Mouse (Mus musculus): Measurements from ENCODE around the gene Elovl6.

GRCm38 (mm10) chr3:129571642-129572041, 39.5 kb downstream of the Elovl6 start:
- no peak for TF ChIP-seq CTCF (IDR thresholded peaks at IDR 0.05; ENCODE audit: low read depth, low read length)
- TF ChIP-seq POLR2A (IDR thresholded peaks at IDR 0.05; ENCODE audit: borderline replicate concordance, low read depth, low read length): no peak
